Mouse (Mus musculus): Measurements from ENCODE around the gene Map1s. TPM values are rescaled to one million over a fixed set of nuclear protein-coding genes. Genes with fewer than 3 reads are reported as not detected.

The Map1s gene
- polyA plus RNA-seq, 1 experiment from 2014 or later, result 68.5 TPM

- peaks cover 65% of the 10 kb centered on the region for H3K4me1 ChIP-seq (replicated peaks)
- no peak overlapping the region for H3K4me3 ChIP-seq
- H3K9me3 ChIP-seq, result no peaks in the 10 kb centered on the region
- ATAC-seq (ENCODE audit: low FRiP score, low read depth), result no peak
- H3K27ac ChIP-seq (replicated peaks), result peak overlapping the region; percentile 69
- 16% methylated on average over 40 of the region's 40 CpGs for WGBS
- 0 out of 2 replicates have a peak overlapping the region, but pooled peaks have one; percentile 31 for H3K9ac ChIP-seq
- H3K4me2 ChIP-seq, result peak overlapping the region; percentile 22
- no peaks in the 10 kb centered on the region for H3K27me3 ChIP-seq
- peaks cover 6% of the 10 kb centered on the region; the same call in 1 of the 2 replicates for H3K36me3 ChIP-seq
These were observed 37.1 kb upstream of the Map1s start for GRCm38 (mm10) chr8:70868559-70869198.

GRCm38 (mm10) chr8:70869199-70869571, 36.5 kb upstream of the Map1s start:
- Histone ChIP-seq H3K4me3 (no peak overlapping the region), H3K27ac (replicated peaks) (peak overlapping the region; percentile 69), H3K27me3 (no peaks in the 10 kb centered on the region), H3K4me1 (replicated peaks) (peaks cover 62% of the 10 kb centered on the region), H3K9me3 (no peaks in the 10 kb centered on the region), H3K36me3 (peaks cover 6% of the 10 kb centered on the region; the same call in 1 of the 2 replicates), H3K9ac (peak overlapping the region; percentile 31; the same call in 1 of the 2 replicates), H3K4me2 (peak overlapping the region; percentile 22)
- ATAC-seq (ENCODE audit: low FRiP score, low read depth), result no peak
- WGBS, result 38% methylated on average over 5 of the region's 5 CpGs

GRCm38 (mm10) chr8:70869601-70870041, 36.1 kb upstream of the Map1s start:
- no peak overlapping the region for H3K4me3 ChIP-seq
- peak overlapping the region; percentile 31; the same call in 1 of the 2 replicates for H3K9ac ChIP-seq

GRCm38 (mm10) chr8:70871195-70871807, 34.4 kb upstream of the Map1s start:
- 87% methylated on average over 5 of the region's 5 CpGs for WGBS
- Histone ChIP-seq H3K4me2 (no peak overlapping the region), H3K27ac (replicated peaks) (no peak overlapping the region), H3K9ac (no peak overlapping the region), H3K9me3 (no peaks in the 10 kb centered on the region), H3K27me3 (no peaks in the 10 kb centered on the region), H3K4me1 (replicated peaks) (peaks cover 49% of the 10 kb centered on the region), H3K36me3 (peaks cover 6% of the 10 kb centered on the region; the same call in 1 of the 2 replicates), H3K4me3 (no peak overlapping the region)
- ATAC-seq (ENCODE audit: low FRiP score, low read depth), result no peak

More at GRCm38 (mm10) chr8:70869601-70870041, 36.1 kb upstream of the Map1s start:
- no peak for ATAC-seq (ENCODE audit: low FRiP score, low read depth)
- Histone ChIP-seq H3K4me2 (peak overlapping the region; percentile 22; the same call in 1 of the 2 replicates), H3K9me3 (no peaks in the 10 kb centered on the region), H3K27me3 (no peaks in the 10 kb centered on the region), H3K36me3 (peaks cover 6% of the 10 kb centered on the region; the same call in 1 of the 2 replicates), H3K27ac (replicated peaks) (peak overlapping the region; percentile 69), H3K4me1 (replicated peaks) (peaks cover 62% of the 10 kb centered on the region)
- WGBS, result 44% methylated on average over 16 of the region's 16 CpGs

- peak overlapping the region; percentile 97 for H3K4me2 ChIP-seq
- peak overlapping the region; percentile 86 for H3K4me3 ChIP-seq
- peak overlapping the region; percentile 91 for H3K27ac ChIP-seq (replicated peaks)
- H3K9ac ChIP-seq, result peak overlapping the region; percentile 72
- H3K9me3 ChIP-seq, result no peaks in the 10 kb centered on the region
- 7% methylated on average over 31 of the region's 31 CpGs for WGBS
- ATAC-seq (ENCODE audit: low FRiP score, low read depth), result no peak
- H3K36me3 ChIP-seq, result peaks cover 4% of the 10 kb centered on the region; the same call in 1 of the 2 replicates
- peaks cover 43% of the 10 kb centered on the region for H3K4me1 ChIP-seq (replicated peaks)
- no peaks in the 10 kb centered on the region for H3K27me3 ChIP-seq
These were observed 32.9 kb upstream of the Map1s start for GRCm38 (mm10) chr8:70872643-70873363.

- no peaks in the 10 kb centered on the region for H3K9me3 ChIP-seq
- no peaks in the 10 kb centered on the region for H3K27me3 ChIP-seq
- WGBS, result under 1% methylated on average over 46 of the region's 46 CpGs
- no peaks in the 10 kb centered on the region for H3K36me3 ChIP-seq
- H3K9ac ChIP-seq, result peak within 1 kb of the TSS; percentile 72
- peak within 1 kb of the TSS; percentile 97 for H3K4me2 ChIP-seq
- H3K27ac ChIP-seq (replicated peaks), result peak within 1 kb of the TSS; percentile 91
- H3K4me1 ChIP-seq (replicated peaks), result peaks cover 37% of the 10 kb centered on the region
- peak; percentile 89 for ATAC-seq (ENCODE audit: low FRiP score, low read depth)
- peak within 1 kb of the TSS; percentile 86 for H3K4me3 ChIP-seq
These were observed 32.3 kb upstream of the Map1s start, which contains the start of gene Ccdc124 for GRCm38 (mm10) chr8:70873364-70873985. TSS of gene Ccdc124 (minus strand) at chr8:70873935.

- Histone ChIP-seq H3K4me2 (no peak overlapping the region), H3K9ac (no peak overlapping the region)
These were observed 31.3 kb upstream of the Map1s start for GRCm38 (mm10) chr8:70874441-70874840.

GRCm38 (mm10) chr8:70876382-70876781, 29.4 kb upstream of the Map1s start:
- H3K27me3 ChIP-seq, result no peaks in the 10 kb centered on the region
- ATAC-seq (ENCODE audit: low FRiP score, low read depth), result no peak
- no peaks in the 10 kb centered on the region for H3K36me3 ChIP-seq
- no peak overlapping the region for H3K27ac ChIP-seq (replicated peaks)
- no peaks in the 10 kb centered on the region for H3K9me3 ChIP-seq
- peaks cover 21% of the 10 kb centered on the region for H3K4me1 ChIP-seq (replicated peaks)
- no peak overlapping the region for H3K4me3 ChIP-seq
- H3K9ac ChIP-seq, result no peak overlapping the region
- 64% methylated on average over 4 of the region's 4 CpGs for WGBS
- H3K4me2 ChIP-seq, result no peak overlapping the region

More at GRCm38 (mm10) chr8:70874441-70874840, 31.3 kb upstream of the Map1s start:
- Histone ChIP-seq H3K36me3 (no peaks in the 10 kb centered on the region), H3K4me1 (replicated peaks) (peaks cover 27% of the 10 kb centered on the region), H3K9me3 (no peaks in the 10 kb centered on the region), H3K4me3 (no peak overlapping the region), H3K27ac (replicated peaks) (peak overlapping the region; percentile 91; the same call in 1 of the 2 replicates), H3K27me3 (no peaks in the 10 kb centered on the region)
- no peak for ATAC-seq (ENCODE audit: low FRiP score, low read depth)
- WGBS, result 91% methylated on average over 13 of the region's 13 CpGs

GRCm38 (mm10) chr8:70878178-70878577, 27.6 kb upstream of the Map1s start:
- Histone ChIP-seq H3K4me2 (no peak overlapping the region), H3K27ac (replicated peaks) (no peak overlapping the region), H3K4me3 (no peak overlapping the region), H3K9me3 (no peaks in the 10 kb centered on the region), H3K9ac (no peak overlapping the region), H3K27me3 (no peaks in the 10 kb centered on the region), H3K4me1 (replicated peaks) (0 out of 2 replicates have a peak, but pooled peaks cover 6% of the 10 kb centered on the region), H3K36me3 (no peaks in the 10 kb centered on the region)
- no peak for ATAC-seq (ENCODE audit: low FRiP score, low read depth)
- 42% methylated on average over 2 of the region's 2 CpGs for WGBS

GRCm38 (mm10) chr8:70879500-70879899, 26.2 kb upstream of the Map1s start:
- no peak for ATAC-seq (ENCODE audit: low FRiP score, low read depth)

GRCm38 (mm10) chr8:70880126-70880525, 25.6 kb upstream of the Map1s start:
- no peaks in the 10 kb centered on the region for H3K36me3 ChIP-seq
- H3K9me3 ChIP-seq, result no peaks in the 10 kb centered on the region
- H3K4me1 ChIP-seq (replicated peaks), result no peaks in the 10 kb centered on the region
- no peaks in the 10 kb centered on the region for H3K27me3 ChIP-seq
- H3K4me2 ChIP-seq, result no peak overlapping the region
- H3K4me3 ChIP-seq, result no peak overlapping the region
- no peak overlapping the region for H3K27ac ChIP-seq (replicated peaks)
- WGBS, result 6% methylated on average over 4 of the region's 4 CpGs
- ATAC-seq (ENCODE audit: low FRiP score, low read depth), result no peak; the same call in 1 of the 2 replicates
- H3K9ac ChIP-seq, result no peak overlapping the region

More at GRCm38 (mm10) chr8:70879500-70879899, 26.2 kb upstream of the Map1s start:
- WGBS, result 45% methylated on average over 4 of the region's 4 CpGs
- Histone ChIP-seq H3K36me3 (no peaks in the 10 kb centered on the region), H3K4me3 (no peak overlapping the region), H3K9ac (no peak overlapping the region), H3K27me3 (no peaks in the 10 kb centered on the region), H3K9me3 (no peaks in the 10 kb centered on the region), H3K4me2 (no peak overlapping the region), H3K27ac (replicated peaks) (no peak overlapping the region), H3K4me1 (replicated peaks) (0 out of 2 replicates have a peak, but pooled peaks cover under 1% of the 10 kb centered on the region)

Measured in hindbrain, embryonic 15.5 days (tissue).